Mouse (Mus musculus): ENCODE data around the gene Trp53rkb.
A peak's percentile ranks its signal among the peaks of the same experiment; 100 is the strongest.

The Trp53rkb gene

GRCm38 (mm10) chr2:166799615-166800472 is 7.5 kb downstream of the Trp53rkb start:
- DNase-seq (ENCODE audit: low read depth, low spot score): no peak

- DNase-seq (ENCODE audit: low read depth, low spot score): no peak
Measured at GRCm38 (mm10) chr2:166800473-166800857, 8.1 kb downstream of the Trp53rkb start.

- no peak for DNase-seq (ENCODE audit: low read depth, low spot score)
Measured at GRCm38 (mm10) chr2:166801436-166801835, 9.1 kb downstream of the Trp53rkb start.

- DNase-seq (ENCODE audit: low read depth, low spot score): no peak
Measured at GRCm38 (mm10) chr2:166803298-166803697, 11.0 kb downstream of the Trp53rkb start.

GRCm38 (mm10) chr2:166805250-166806172 is 13.2 kb downstream of the Trp53rkb start, which contains the start of gene Arfgef2:
Gene Arfgef2 (plus strand): TSS chr2:166805588.
- peak; percentile 94 for DNase-seq (ENCODE audit: low read depth, low spot score)

- no peak for DNase-seq (ENCODE audit: low read depth, low spot score)
Measured at GRCm38 (mm10) chr2:166806173-166806705, 13.9 kb downstream of the Trp53rkb start.

GRCm38 (mm10) chr2:166806813-166807212 is 14.5 kb downstream of the Trp53rkb start:
- DNase-seq (ENCODE audit: low read depth, low spot score): no peak

- no peak for DNase-seq (ENCODE audit: low read depth, low spot score)
Measured at GRCm38 (mm10) chr2:166809499-166809898, 17.2 kb downstream of the Trp53rkb start.

GRCm38 (mm10) chr2:166810821-166811220 is 18.5 kb downstream of the Trp53rkb start:
- DNase-seq (ENCODE audit: low read depth, low spot score): no peak

- no peak for DNase-seq (ENCODE audit: low read depth, low spot score)
Measured at GRCm38 (mm10) chr2:166818463-166819143, 26.3 kb downstream of the Trp53rkb start.

- DNase-seq (ENCODE audit: low read depth, low spot score): no peak
Measured at GRCm38 (mm10) chr2:166819849-166820248, 27.5 kb downstream of the Trp53rkb start.

GRCm38 (mm10) chr2:166820844-166821243 is 28.5 kb downstream of the Trp53rkb start:
- peak; percentile 24 for DNase-seq (ENCODE audit: low read depth, low spot score)

GRCm38 (mm10) chr2:166821406-166821805 is 29.1 kb downstream of the Trp53rkb start:
- no peak for DNase-seq (ENCODE audit: low read depth, low spot score)

GRCm38 (mm10) chr2:166822119-166822826 is 29.9 kb downstream of the Trp53rkb start:
- no peak for DNase-seq (ENCODE audit: low read depth, low spot score)

- no peak for DNase-seq (ENCODE audit: low read depth, low spot score)
Measured at GRCm38 (mm10) chr2:166822901-166823300, 30.6 kb downstream of the Trp53rkb start.

- no peak for DNase-seq (ENCODE audit: low read depth, low spot score)
Measured at GRCm38 (mm10) chr2:166824386-166824785, 32.1 kb downstream of the Trp53rkb start.

- DNase-seq (ENCODE audit: low read depth, low spot score): no peak
Measured at GRCm38 (mm10) chr2:166824998-166825397, 32.7 kb downstream of the Trp53rkb start.

GRCm38 (mm10) chr2:166826491-166827224 is 34.3 kb downstream of the Trp53rkb start:
- DNase-seq (ENCODE audit: low read depth, low spot score): no peak

- DNase-seq (ENCODE audit: low read depth, low spot score): no peak
Measured at GRCm38 (mm10) chr2:166828306-166828705, 36.0 kb downstream of the Trp53rkb start.

GRCm38 (mm10) chr2:166830350-166830749 is 38.0 kb downstream of the Trp53rkb start:
- no peak for DNase-seq (ENCODE audit: low read depth, low spot score)

Data from ES-CJ7 (cell line).